Mouse (Mus musculus) adipocyte (in vitro differentiated cells): ENCODE measurements around the gene Ggnbp2.

Source experiments
- DNase-seq: peaks from one replicate; pipeline ENCODE4 v3.0.0-alpha.2; 2016; ENCODE audit warnings: low spot score

The Ggnbp2 gene

DNA sequence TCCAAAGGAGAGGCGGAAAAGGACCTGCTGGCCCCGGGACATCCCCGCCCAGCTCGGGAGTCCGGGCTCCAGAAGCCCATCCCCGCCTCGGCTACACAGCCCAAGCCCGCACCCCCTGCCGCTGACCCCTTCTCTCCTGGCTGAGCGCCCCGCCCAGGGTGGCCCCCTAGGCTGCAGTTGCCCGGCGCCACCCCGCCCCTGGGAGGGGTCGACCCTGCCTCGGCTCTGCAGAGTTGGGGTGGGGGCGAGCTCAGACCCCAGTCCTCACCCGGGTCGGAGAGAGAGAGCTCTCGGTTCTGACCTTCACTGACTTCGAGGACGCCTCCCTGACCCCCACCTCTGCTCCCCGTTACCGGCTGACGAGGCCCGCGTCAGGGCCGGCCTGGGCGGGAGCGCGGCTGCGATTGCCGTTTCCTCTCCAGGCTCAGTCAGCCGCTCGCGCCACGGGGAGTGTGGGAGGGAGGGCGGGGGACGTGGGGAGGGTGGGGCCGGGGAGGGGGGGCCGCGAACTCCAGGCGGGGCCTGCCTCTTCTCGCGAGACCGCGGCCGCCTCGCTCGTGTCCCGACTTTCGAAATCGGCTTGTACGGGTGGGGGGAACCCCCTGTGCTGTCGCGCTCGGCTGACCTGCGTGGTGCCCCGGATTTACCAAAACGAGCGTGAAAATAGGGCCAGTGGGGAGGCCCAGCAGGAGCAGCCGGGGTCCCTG is at the start of gene Ggnbp2:
TSS of gene Ggnbp2 (minus strand) at position 481 of the 707 bp plus-strand sequence.
- DNase-seq: peak; percentile 93

DNA sequence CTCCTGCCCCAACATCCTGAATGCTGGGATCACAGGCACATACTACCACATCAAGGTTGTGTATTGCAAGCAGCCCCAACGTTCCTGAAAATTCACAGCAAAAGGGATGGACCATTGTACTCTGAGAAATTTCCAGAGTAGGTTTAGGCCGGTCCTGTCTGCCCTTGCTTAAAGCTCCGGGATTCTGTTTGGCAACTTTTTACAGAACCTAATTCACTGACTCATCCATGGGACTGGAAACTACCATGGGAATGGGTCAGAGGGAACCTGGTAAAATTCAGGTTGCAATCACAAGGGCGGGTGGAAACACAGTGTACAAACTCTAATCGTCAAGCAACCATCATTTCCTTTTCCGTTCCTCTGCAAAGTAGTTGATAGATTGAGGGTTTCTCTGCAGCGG is 49.3 kb upstream of the Ggnbp2 start:
- DNase-seq: peak; percentile 53

DNA sequence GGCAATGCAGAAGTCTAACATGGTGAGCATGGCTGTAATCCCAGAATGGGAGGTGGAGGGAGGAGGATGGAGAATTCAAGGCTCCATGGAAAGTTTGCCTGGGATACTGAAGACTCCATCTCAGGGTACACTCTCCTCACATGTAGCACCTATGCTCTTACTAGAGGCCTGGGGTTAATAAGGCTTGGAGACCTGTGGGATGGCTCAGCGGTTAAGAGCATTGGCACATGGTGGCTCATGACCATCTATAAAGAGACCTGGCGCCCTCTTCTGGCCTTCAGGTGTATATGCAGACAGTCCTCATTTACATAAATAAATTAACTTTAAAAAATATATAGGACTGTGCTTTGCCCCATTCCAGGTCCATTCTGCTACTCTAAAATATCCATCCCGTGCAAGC is 48.7 kb upstream of the Ggnbp2 start:
- peak; percentile 72 for DNase-seq

- peak; percentile 86 for DNase-seq
Measured at GRCm38 (mm10) chr11:84918425-84918824, 47.8 kb upstream of the Ggnbp2 start.

DNA sequence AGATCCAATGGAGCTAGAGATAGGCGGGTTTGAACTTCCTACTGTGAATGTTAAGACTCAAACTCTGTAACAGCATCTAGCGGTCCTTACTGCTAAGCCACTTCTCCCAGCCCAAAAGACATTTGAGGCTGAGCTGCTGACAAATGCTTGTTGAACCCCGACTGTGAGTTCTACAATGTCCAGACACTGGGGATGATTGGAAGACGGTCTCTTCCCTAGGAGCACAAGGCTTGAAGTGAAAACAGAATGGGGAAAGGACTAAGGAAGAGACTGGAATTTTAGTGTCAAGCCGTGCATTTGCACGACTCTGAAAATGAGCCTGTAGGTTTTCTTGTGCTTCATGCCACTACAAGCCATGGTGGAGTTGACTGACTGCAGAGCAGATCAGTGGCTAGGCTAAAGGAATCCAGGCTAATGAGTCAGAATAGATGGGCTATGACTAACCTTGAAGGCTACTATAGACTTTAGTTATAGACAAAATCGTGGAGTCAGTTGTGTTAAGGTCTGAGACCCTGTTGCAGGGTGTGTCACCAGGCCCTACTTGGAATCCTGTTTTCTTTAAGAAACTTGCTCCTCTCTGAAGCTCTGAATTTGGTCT is 46.2 kb upstream of the Ggnbp2 start:
- DNase-seq: no peak

DNA sequence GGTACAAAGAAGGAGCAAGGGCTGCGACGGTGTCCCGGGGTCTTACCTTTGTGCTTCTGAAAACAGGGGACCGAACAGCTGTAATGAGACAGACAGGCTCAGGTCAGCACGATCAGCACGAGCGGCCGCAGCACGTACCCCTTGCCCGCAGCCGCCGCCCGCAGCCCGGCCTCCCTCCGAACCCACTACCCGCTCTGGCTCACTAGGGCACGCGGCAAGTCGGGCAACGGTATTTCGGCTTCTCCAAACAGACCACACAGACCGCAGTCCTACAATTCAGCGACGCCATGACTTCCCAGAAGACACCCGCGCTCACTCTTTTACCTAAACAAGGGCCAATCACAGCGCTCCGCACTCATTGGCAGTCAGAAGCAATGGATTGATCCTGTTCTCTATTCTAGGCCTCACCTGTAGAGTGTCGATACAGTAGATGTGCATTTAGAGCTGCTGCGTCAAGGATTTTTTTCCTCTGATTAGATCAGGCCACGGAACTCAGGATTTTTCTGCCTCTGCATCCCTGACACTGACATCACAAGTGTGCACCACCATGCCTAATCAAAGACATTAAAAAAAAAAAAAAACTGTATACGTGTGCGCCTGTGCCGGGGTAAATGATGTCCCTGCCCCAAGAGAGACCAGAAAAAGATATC is 45.6 kb upstream of the Ggnbp2 start, which contains the start of gene Znhit3:
TSS of gene Znhit3 (minus strand) at position 314 of the 650 bp plus-strand sequence.
- peak; percentile 91 for DNase-seq

DNA sequence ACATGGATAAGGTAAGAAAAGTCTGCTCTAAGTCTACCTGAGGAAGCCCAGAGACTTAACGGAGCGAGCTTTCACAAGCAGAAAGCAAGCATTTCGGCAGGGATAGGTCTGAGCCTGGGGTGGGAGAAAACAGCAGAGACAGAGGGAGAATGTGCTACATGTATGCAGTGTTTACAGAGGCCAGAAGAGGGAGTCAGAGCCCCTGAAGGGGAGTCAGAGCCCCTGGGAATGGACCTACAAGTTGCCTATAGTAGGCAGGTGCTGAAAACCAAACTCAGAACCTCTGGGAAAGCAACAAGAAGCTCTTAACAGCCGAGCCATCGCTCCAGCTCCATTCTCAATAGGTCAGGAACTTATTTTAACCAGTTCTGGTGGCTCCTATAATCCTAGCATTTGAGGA is 44.1 kb upstream of the Ggnbp2 start:
- no peak for DNase-seq

DNA sequence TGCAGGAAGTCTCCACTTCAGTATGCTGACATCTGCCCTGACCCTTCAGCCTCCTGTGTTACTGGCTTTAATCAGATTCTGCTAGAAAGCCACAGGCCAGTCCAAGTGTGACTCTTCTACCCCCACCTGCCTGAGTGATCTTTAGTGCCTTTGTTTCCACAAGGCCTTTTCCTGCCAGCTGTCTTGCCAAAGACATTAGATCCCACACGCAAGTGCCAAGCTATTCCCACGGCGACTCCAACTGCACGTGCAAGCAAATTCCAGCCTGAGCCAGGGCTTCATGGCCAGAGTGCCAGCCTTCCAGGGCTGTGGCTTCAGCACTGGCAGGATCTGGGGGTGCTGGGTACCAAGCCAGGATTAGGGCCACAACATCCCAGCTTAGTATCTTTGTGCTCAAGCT is 39.8 kb upstream of the Ggnbp2 start:
- peak; percentile 53 for DNase-seq

GRCm38 (mm10) chr11:84908480-84908879 is 37.9 kb upstream of the Ggnbp2 start:
- DNase-seq: no peak

DNA sequence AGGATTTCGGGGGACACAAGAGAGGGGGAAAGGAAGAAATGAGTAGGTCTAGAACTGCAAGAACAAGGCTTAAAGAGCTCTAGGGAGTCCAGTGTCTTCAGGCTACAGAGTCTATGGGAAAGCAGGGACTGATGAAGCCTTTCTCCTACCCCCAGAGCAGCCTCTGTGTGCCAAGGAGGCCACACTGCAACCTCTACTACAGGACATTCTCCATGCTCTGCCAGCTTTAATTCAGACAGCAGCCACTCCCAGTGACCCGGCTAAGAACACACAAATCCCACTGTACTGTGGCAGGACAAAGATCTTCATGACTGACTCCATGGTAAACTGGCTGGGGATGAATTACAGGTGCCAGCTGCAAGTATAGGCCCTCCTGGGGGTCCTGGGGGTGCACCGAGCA is 36.5 kb upstream of the Ggnbp2 start:
- DNase-seq: peak; percentile 70

DNA sequence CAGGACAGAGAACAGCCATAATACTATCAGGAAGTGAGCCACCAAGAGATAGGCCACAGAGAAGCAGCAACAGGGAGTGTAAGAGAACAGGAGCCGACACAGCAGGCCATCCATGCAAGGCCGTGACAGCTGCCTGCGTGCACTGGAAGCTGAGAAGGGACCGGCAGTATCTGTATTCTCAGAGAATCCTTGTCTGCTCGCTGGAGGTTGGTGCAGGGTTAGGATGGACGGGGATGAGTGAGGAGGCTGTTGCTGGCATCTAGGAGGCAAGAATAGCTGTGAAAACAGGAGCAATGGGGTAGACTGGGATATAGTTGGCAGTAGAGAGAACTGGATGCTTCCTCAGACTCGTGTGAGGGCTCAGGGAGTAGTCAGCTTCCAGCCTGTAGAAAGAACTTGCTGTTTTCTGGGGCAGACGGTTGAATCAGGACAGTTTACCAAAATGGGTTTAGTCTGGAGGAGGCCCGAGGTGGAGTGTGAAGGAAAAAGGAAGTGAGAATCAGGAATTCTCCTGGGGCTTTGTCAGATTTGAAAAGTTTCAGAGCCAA is 34.1 kb upstream of the Ggnbp2 start:
- no peak for DNase-seq

DNA sequence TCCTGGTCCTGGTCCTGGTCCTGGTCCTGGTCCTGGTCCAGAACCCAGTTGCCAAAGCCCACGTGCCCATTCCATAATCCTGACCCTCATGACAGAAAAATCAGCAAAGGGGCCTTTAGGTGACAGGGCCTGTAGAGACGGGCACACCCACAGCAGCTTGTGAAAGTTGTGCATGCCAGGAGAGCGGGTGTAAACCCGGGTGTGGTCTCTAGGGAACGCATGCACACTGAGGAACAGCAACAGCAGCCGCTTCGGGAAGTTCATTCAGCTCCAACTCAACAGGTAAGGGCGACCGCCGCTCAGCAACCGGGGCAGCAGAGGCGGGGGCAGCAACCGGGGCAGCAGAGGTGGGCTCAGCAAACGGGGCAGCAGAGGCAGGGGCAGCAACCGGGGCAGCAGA is 22.5 kb upstream of the Ggnbp2 start:
- DNase-seq: no peak

DNA sequence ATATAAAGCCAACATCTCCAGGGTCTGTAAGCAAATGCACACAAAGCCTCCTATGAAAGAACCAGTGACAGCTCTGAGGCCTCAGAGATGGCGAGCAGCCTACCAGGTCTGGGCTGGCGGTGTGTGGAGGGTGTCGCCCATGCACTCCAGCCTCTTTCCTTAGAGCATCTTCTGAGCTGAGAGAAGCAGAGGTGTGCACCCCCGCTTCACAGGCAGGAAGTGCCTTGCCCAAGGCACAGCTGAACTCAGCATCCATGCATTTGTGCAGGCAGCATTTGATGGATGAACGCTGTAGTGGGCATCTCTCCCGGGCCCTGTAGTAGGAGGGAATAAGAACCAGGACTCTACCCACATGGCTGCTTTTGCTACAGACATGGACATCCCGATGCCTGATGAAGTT is 21.1 kb upstream of the Ggnbp2 start:
- no peak for DNase-seq

GRCm38 (mm10) chr11:84889492-84889891 is 18.9 kb upstream of the Ggnbp2 start:
- no peak for DNase-seq

GRCm38 (mm10) chr11:84888025-84888424 is 17.4 kb upstream of the Ggnbp2 start:
- DNase-seq: no peak

GRCm38 (mm10) chr11:84886767-84887511 is 16.3 kb upstream of the Ggnbp2 start:
- DNase-seq: peak; percentile 63

- peak; percentile 32 for DNase-seq
Measured at GRCm38 (mm10) chr11:84886236-84886635, 15.6 kb upstream of the Ggnbp2 start.

- DNase-seq: no peak
Measured at GRCm38 (mm10) chr11:84885238-84885637, 14.6 kb upstream of the Ggnbp2 start.

DNA sequence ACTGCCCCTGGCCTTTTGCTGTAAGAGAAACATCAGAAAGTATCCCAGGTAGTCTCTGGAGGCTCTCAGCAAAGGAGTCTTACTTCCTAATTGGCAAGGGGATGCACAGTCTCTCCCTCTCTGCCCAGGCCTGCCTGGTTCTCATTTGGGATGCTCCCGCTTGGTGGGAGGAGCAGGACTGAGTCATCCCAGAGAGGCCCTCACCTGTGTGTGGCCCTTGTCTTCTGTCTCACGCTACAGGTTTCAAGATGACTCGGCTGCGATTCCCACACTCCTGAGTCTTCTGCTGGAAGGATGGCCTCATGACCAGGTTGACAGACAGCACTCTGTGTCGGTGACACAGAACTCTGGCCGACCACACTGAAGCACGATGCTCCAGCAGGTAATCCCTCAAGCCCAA is 11.7 kb upstream of the Ggnbp2 start:
- DNase-seq: no peak

DNA sequence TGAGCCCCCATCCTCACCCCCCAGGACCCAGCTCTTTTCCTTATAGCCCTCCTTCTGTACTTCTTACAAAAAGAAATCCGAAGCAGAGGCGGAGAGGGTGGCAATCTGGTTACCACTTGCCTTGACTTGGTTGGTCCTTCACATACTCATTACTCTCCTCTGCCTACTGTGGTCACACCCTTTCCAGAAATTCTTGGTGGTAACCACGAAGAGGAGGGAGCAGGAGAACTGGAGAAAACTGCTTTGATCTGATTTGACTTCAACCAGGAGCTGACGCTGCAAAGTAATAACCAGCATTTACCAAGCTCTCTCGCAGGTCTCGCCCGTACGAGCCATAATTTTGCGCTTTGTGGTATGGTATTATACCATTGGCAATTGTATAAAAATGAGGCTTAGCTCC is 10.4 kb upstream of the Ggnbp2 start:
- no peak for DNase-seq

DNA sequence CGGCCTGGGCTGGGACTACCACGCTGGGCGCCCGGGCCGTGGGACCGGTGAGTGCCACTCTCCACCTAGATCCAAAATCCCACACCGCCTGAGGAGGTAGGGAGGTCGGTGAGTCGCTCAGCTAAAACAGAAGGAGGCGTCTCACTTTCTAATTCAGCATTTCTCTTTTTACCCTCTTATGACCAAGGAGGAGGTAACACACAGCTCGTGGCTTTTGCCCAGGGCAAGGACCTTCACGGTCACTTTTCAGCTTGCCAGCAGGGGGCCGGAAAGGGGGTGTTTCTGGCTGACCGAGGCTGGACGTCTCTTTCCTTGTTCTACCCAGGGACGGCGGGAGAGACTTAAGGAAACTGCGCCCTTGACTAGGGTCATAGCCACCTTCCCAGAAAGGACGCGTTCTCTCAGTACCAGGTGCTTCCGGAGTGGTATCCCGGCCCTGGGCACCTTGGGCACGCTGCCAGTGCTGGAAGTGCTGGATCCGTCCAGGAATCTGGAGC is 9.9 kb upstream of the Ggnbp2 start:
- peak; percentile 65 for DNase-seq
